Mouse (Mus musculus) CH12.LX (cell line): ENCODE data around the gene 2310033P09Rik. TPM values are rescaled to one million over a fixed set of nuclear protein-coding genes. Genes with fewer than 3 reads are reported as not detected.

Experiments
- DNase-seq: peaks from one replicate; pipeline ENCODE4 v3.0.0-alpha.2; 2013; ENCODE audit errors: extremely low read depth
- H3K27ac ChIP-seq: 2 replicates; pipeline ENCODE4 v1.5.1; 2012; ENCODE audit warnings: low read depth, mild to moderate bottlenecking, control low read depth, moderate library complexity; ENCODE audit not compliant: insufficient read depth
- H3K27me3 ChIP-seq: replicated peaks from 2 replicates; pipeline ENCODE3; 2012; ENCODE audit warnings: inconsistent platforms
- H3K36me3 ChIP-seq, 2 experiments: replicated peaks in 1 of 2; 2 replicates each; pipeline versions ENCODE3 to v1.6.1; 2012; ENCODE audit warnings: inconsistent platforms in 1 of 2, low read length in 1 of 2, mild to moderate bottlenecking in 1 of 2, mixed read lengths in 1 of 2, moderate library complexity in 1 of 2; ENCODE audit not compliant: control insufficient read depth in 1 of 2, insufficient read depth in 1 of 2
- H3K4me1 ChIP-seq, 2 experiments: 2 replicates each; pipeline ENCODE4 v1.6.1; 2012; ENCODE audit warnings: inconsistent platforms in 1 of 2, moderate library complexity in 1 of 2; ENCODE audit not compliant: insufficient read depth in 2 of 2, control insufficient read depth in 1 of 2
- H3K4me2 ChIP-seq: 2 replicates; pipeline ENCODE4 v1.6.1; 2012; ENCODE audit warnings: low read depth, mild to moderate bottlenecking, control low read depth; ENCODE audit not compliant: poor library complexity, insufficient read depth, severe bottlenecking
- H3K4me3 ChIP-seq, 3 experiments: fragments of 150-350 bp in 1 of 3; sonication (generic) in 1 of 3; replicated peaks in 1 of 3; 2 replicates each; pipeline versions ENCODE3 to v1.5.1; 2011 to 2012; ENCODE audit warnings: low read depth in 2 of 3, low read length in 2 of 3, mild to moderate bottlenecking in 2 of 3, moderate library complexity in 2 of 3, control low read depth in 1 of 3, improper control_type of control experiment in 1 of 3, inconsistent platforms in 1 of 3, mixed read lengths in 1 of 3; ENCODE audit not compliant: poor library complexity in 1 of 3
- H3K79me2 ChIP-seq: replicated peaks from 2 replicates; pipeline ENCODE4 v1.6.1; 2012; ENCODE audit warnings: mild to moderate bottlenecking, moderate library complexity; ENCODE audit not compliant: control insufficient read depth, poor library complexity, insufficient read depth, severe bottlenecking; ENCODE audit errors: extremely low read depth
- H3K9ac ChIP-seq: 2 replicates; pipeline ENCODE4 v1.6.1; 2012; ENCODE audit warnings: low read depth, mild to moderate bottlenecking, control low read depth, moderate library complexity; ENCODE audit not compliant: insufficient read depth
- H3K9me3 ChIP-seq: replicated peaks from 2 replicates; pipeline ENCODE3; 2012; ENCODE audit warnings: low read length, inconsistent platforms, mixed read lengths
- BHLHE40 ChIP-seq: IDR thresholded peaks from 2 replicates; pipeline ENCODE4 v1.6.1; 2011; ENCODE audit warnings: mild to moderate bottlenecking, low read depth, low read length, improper control_type of control experiment
- CHD1 ChIP-seq: IDR thresholded peaks from 2 replicates; pipeline ENCODE4 v1.6.1; 2012; ENCODE audit warnings: low read depth, low read length, improper control_type of control experiment, inconsistent platforms
- CTCF ChIP-seq, 2 experiments: IDR thresholded peaks in 1 of 2; conservative IDR thresholded peaks in 1 of 2; 2 replicates each; pipeline ENCODE4 v1.5.1; 2011 to 2012; ENCODE audit warnings: low read depth in 2 of 2, low read length in 2 of 2, improper control_type of control experiment in 1 of 2, inconsistent platforms in 1 of 2, mild to moderate bottlenecking in 1 of 2, moderate library complexity in 1 of 2
- EP300 ChIP-seq: IDR thresholded peaks from 2 replicates; pipeline ENCODE4 v1.6.1; 2011; ENCODE audit warnings: low read length, improper control_type of control experiment
- ETS1 ChIP-seq: conservative IDR thresholded peaks from 2 replicates; pipeline ENCODE4 v1.6.1; 2012; ENCODE audit warnings: low read depth, mild to moderate bottlenecking, inconsistent platforms, low read length, improper control_type of control experiment, moderate library complexity
- IRF4 ChIP-seq: IDR thresholded peaks from 2 replicates; pipeline ENCODE4 v1.6.1; 2014; ENCODE audit warnings: low read depth, mild to moderate bottlenecking, inconsistent platforms, low read length, improper control_type of control experiment
- JUN ChIP-seq: IDR thresholded peaks from 2 replicates; pipeline ENCODE4 v1.6.1; 2011; ENCODE audit warnings: low read depth, mild to moderate bottlenecking, low read length, improper control_type of control experiment, moderate library complexity; ENCODE audit not compliant: insufficient read depth
- JUND ChIP-seq: conservative IDR thresholded peaks from 2 replicates; pipeline ENCODE4 v1.6.1; 2011; ENCODE audit warnings: low read depth, low read length, improper control_type of control experiment
- MAFK ChIP-seq: IDR thresholded peaks from 2 replicates; pipeline ENCODE4 v1.6.1; 2011; ENCODE audit warnings: low read length, improper control_type of control experiment; ENCODE audit not compliant: insufficient replicate concordance
- MAX ChIP-seq: IDR thresholded peaks from 2 replicates; pipeline ENCODE4 v1.6.1; 2011; ENCODE audit warnings: low read length, improper control_type of control experiment
- MXI1 ChIP-seq: IDR thresholded peaks from 2 replicates; pipeline ENCODE4 v1.6.1; 2011; ENCODE audit warnings: mild to moderate bottlenecking, low read depth, low read length, improper control_type of control experiment
- MYC ChIP-seq: IDR thresholded peaks from 2 replicates; pipeline ENCODE4 v1.6.1; 2011; ENCODE audit warnings: low read depth, mild to moderate bottlenecking, improper control_type of control experiment, low read length
- NELFE ChIP-seq: IDR thresholded peaks from 2 replicates; pipeline ENCODE4 v1.6.1; 2011; ENCODE audit warnings: low read depth, low read length, improper control_type of control experiment
- RAD21 ChIP-seq: IDR thresholded peaks from 2 replicates; pipeline ENCODE4 v1.6.1; 2011; ENCODE audit warnings: low read depth, mild to moderate bottlenecking, low read length, improper control_type of control experiment, moderate library complexity
- RCOR1 ChIP-seq: conservative IDR thresholded peaks from 2 replicates; pipeline ENCODE4 v1.6.1; 2012; ENCODE audit warnings: low read depth, mild to moderate bottlenecking, inconsistent platforms, low read length, improper control_type of control experiment
- SIN3A ChIP-seq: IDR thresholded peaks from 2 replicates; pipeline ENCODE4 v1.6.1; 2012; ENCODE audit warnings: low read length, improper control_type of control experiment, inconsistent platforms
- TBP ChIP-seq: conservative IDR thresholded peaks from 2 replicates; pipeline ENCODE4 v1.6.1; 2011; ENCODE audit warnings: low read depth, low read length, improper control_type of control experiment
- TCF12 ChIP-seq: IDR thresholded peaks from 2 replicates; pipeline ENCODE4 v1.6.1; 2014; ENCODE audit warnings: low read depth, mild to moderate bottlenecking, inconsistent platforms, low read length, improper control_type of control experiment
- ZKSCAN1 ChIP-seq: IDR thresholded peaks from 2 replicates; pipeline ENCODE4 v1.6.1; 2012; ENCODE audit warnings: low read depth, inconsistent platforms, low read length, improper control_type of control experiment, borderline replicate concordance
- ZNF384 ChIP-seq: IDR thresholded peaks from 2 replicates; pipeline ENCODE4 v1.6.1; 2012; ENCODE audit warnings: low read depth, low read length, improper control_type of control experiment, inconsistent platforms
- dilution Hi-C: fragments of 300-500 bp; cut with MboI; formaldehyde crosslinking; loops from 2 replicates; pipeline ENCODE4 v1.14.3; 2020; ENCODE audit warnings: low sequenced_read_pairs; ENCODE audit not compliant: extremely low pct_unique_long_range_greater_than_20kb, extremely low pct_ligation_motif_present
- in situ Hi-C: fragments of 300-500 bp; cut with MboI; formaldehyde crosslinking; loops from 3 replicates; pipeline ENCODE4 v1.14.3; 2019; ENCODE audit warnings: low sequenced_read_pairs, low pct_ligation_motif_present, low pct_unique_long_range_greater_than_20kb, mixed read lengths
- polyA plus RNA-seq: library from polyadenylated mRNA; unstranded; fragments of >175 nt; gene quantifications from 2 replicates; pipeline ENCODE4 v1.2.1, GENCODE M21; 2012; ENCODE audit warnings: low read depth; ENCODE audit not compliant: insufficient read length
- total RNA-seq, 2 experiments: library from RNA; depleted of rRNA; stranded (reverse); fragments of 300-350 nt in 1 of 2; fragments of >200 nt in 1 of 2; gene quantifications; 2 replicates each; pipeline ENCODE4 v1.2.3; 2012 to 2014

The 2310033P09Rik gene
- total and polyA plus RNA-seq, 3 experiments: 7.9 to 44.1 (median 15.3) TPM

DNA sequence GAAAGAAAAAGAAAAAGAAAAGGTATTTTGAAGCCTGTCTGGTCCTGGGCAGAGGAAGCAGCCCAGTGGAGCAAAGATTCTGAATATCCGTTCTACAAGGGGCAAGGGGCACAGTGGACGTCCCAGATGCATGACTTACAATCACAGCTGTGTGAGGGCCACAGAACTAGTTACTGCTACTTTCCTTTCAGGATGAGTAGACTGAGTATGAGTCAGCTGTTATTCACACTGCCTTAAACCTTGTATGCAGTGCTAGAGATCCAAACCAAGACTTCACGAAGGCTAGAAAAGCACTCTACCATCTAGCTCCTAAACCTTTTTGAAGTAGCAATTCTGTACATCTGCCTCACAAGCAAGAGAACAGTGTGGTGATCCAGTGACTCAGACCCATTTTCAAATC lies 18.1 kb downstream of the 2310033P09Rik start:
- no peak; the same call in 1 of the 2 replicates for TF ChIP-seq RCOR1
- TF ChIP-seq BHLHE40: peak; percentile 60
- TF ChIP-seq MYC: peak; percentile 43; the same call in 1 of the 2 replicates
- no peak for TF ChIP-seq NELFE
- no peak for TF ChIP-seq CHD1
- no peak for TF ChIP-seq RAD21
- 0 out of 2 replicates have a peak, but pooled peaks have one; percentile 0 for TF ChIP-seq MAX
- TF ChIP-seq ETS1: peak; percentile 98
- TF ChIP-seq ZNF384: peak; percentile 27; the same call in 1 of the 2 replicates
- peak; percentile 93 for TF ChIP-seq EP300
- TF ChIP-seq ZKSCAN1: no peak
- TF ChIP-seq MAFK: peak; percentile 84; the same call in 1 of the 2 replicates
- TF ChIP-seq TBP: 0 out of 2 replicates have a peak, but pooled peaks have one; percentile 29
- TF ChIP-seq TCF12: peak; percentile 80; the same call in 1 of the 2 replicates
- peak; percentile 98 for TF ChIP-seq SIN3A
- TF ChIP-seq IRF4: peak; percentile 98
- TF ChIP-seq MXI1: peak; percentile 71; the same call in 1 of the 2 replicates
- peak; percentile 91 for TF ChIP-seq JUND
- no peak for TF ChIP-seq CTCF (conservative IDR thresholded peaks at IDR 0.05 in 1 of 2, IDR thresholded peaks at IDR 0.05 in 1 of 2; ENCODE audit: low read depth in 2 of 2, low read length in 2 of 2)
- TF ChIP-seq JUN: peak; percentile 92
- Histone ChIP-seq H3K4me1 (peaks cover 23 to 72% of the 10 kb centered on the region in 2 experiments), H3K4me2 (peak overlapping the region; percentile 80), H3K9me3 (no peaks in the 10 kb centered on the region), H3K4me3 (peak overlapping the region; percentile 89 to 98 (median 91)), H3K9ac (peak overlapping the region; percentile 99), H3K36me3 (peaks cover 5 to 40% of the 10 kb centered on the region in 2 experiments), H3K27ac (peak overlapping the region; percentile 89), H3K79me2 (peaks cover 66% of the 10 kb centered on the region), H3K27me3 (no peaks in the 10 kb centered on the region)
- in situ Hi-C loops: no loop called here
- dilution Hi-C loops: no loop called here
- DNase-seq: peak; percentile 73
